Mouse (Mus musculus): Measurements from ENCODE around the gene Sun2. TPM values are rescaled to one million over a fixed set of nuclear protein-coding genes. Genes with fewer than 3 reads are reported as not detected.
A peak's percentile ranks its signal among the peaks of the same experiment; 100 is the strongest.

The Sun2 gene
- polyA plus RNA-seq, 1 experiment from 2014 or later = 5.3 TPM

GRCm38 (mm10) chr15:79774117-79775027 is 32.0 kb upstream of the Sun2 start:
- ATAC-seq (ENCODE audit: insufficient number of reproducible peaks, low FRiP score, low TSS enrichment, low read depth) (peak; percentile 95), DNase-seq (ENCODE audit: low spot score) (peak; percentile 92)
- Histone ChIP-seq H3K4me3 (ENCODE audit: low read depth, low read length) (peak overlapping the region; percentile 68), H3K9me3 (ENCODE audit: control insufficient read depth, low read length) (no peaks in the 10 kb centered on the region), H3K27ac (replicated peaks; ENCODE audit: low read depth, low read length) (no peak overlapping the region), H3K9ac (ENCODE audit: low read length) (peak overlapping the region; percentile 76), H3K36me3 (ENCODE audit: control insufficient read depth, insufficient read depth, low read length) (no peaks in the 10 kb centered on the region), H3K4me1 (ENCODE audit: control insufficient read depth, insufficient read depth, low read length) (peaks cover 5% of the 10 kb centered on the region; the same call in 1 of the 2 replicates), H3K27me3 (ENCODE audit: control insufficient read depth, insufficient read depth, low read length) (no peaks in the 10 kb centered on the region), H3K4me2 (ENCODE audit: low read depth, severe bottlenecking) (peak overlapping the region; percentile 57)
- under 1% methylated on average over 50 of the region's 50 CpGs for WGBS

DNA sequence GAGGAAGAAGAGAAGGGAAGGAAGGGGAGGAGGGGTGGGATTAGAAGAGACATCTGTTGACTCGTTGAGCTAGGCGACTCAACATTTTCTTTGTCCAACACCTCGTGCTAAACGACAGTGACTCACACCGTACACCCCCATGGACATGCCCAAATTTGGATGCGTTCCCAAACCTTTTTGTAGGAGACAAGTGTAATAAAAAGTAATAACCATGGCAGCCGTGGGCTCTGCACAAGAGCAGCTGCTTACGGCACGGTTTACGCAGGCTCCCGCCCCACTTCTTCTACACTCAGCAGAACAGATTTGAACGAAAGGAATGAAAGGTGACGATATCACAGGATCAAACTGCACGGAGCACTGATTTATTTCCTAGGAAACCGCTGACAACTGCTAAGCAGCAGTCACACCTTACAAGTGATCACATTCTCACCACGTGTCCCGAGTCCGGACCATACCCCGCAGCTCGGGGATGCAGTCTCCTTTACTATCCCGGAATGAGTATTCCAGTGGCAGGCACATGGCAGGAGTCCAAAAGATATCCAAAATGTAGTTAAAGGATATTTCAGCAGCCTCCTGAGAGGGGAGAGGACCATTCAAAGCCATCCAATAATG is 28.4 kb upstream of the Sun2 start:
- H3K27me3 ChIP-seq (ENCODE audit: control insufficient read depth, insufficient read depth, low read length) = no peaks in the 10 kb centered on the region
- H3K9ac ChIP-seq (ENCODE audit: low read length) = no peak overlapping the region
- no peak for ATAC-seq (ENCODE audit: insufficient number of reproducible peaks, low FRiP score, low TSS enrichment, low read depth)
- no peaks in the 10 kb centered on the region for H3K36me3 ChIP-seq (ENCODE audit: control insufficient read depth, insufficient read depth, low read length)
- H3K9me3 ChIP-seq (ENCODE audit: control insufficient read depth, low read length) = no peaks in the 10 kb centered on the region
- H3K4me3 ChIP-seq (ENCODE audit: low read depth, low read length) = no peak overlapping the region
- peaks cover 5% of the 10 kb centered on the region; the same call in 1 of the 2 replicates for H3K4me1 ChIP-seq (ENCODE audit: control insufficient read depth, insufficient read depth, low read length)
- no peak overlapping the region for H3K27ac ChIP-seq (replicated peaks; ENCODE audit: low read depth, low read length)
- WGBS = 79% methylated on average over 21 of the region's 21 CpGs
- no peak for DNase-seq (ENCODE audit: low spot score)
- H3K4me2 ChIP-seq (ENCODE audit: low read depth, severe bottlenecking) = no peak overlapping the region

- Histone ChIP-seq H3K9ac (ENCODE audit: low read length) (0 out of 2 replicates have a peak overlapping the region, but pooled peaks have one; percentile 7), H3K27me3 (ENCODE audit: control insufficient read depth, insufficient read depth, low read length) (no peaks in the 10 kb centered on the region), H3K36me3 (ENCODE audit: control insufficient read depth, insufficient read depth, low read length) (no peaks in the 10 kb centered on the region), H3K4me1 (ENCODE audit: control insufficient read depth, insufficient read depth, low read length) (no peaks in the 10 kb centered on the region), H3K27ac (replicated peaks; ENCODE audit: low read depth, low read length) (no peak overlapping the region), H3K4me3 (ENCODE audit: low read depth, low read length) (no peak overlapping the region), H3K9me3 (ENCODE audit: control insufficient read depth, low read length) (no peaks in the 10 kb centered on the region), H3K4me2 (ENCODE audit: low read depth, severe bottlenecking) (no peak overlapping the region)
- ATAC-seq (ENCODE audit: insufficient number of reproducible peaks, low FRiP score, low TSS enrichment, low read depth) (no peak), DNase-seq (ENCODE audit: low spot score) (no peak)
- WGBS = 71% methylated on average over 6 of the region's 6 CpGs
Measured at GRCm38 (mm10) chr15:79768302-79768701, 26.0 kb upstream of the Sun2 start.

DNA sequence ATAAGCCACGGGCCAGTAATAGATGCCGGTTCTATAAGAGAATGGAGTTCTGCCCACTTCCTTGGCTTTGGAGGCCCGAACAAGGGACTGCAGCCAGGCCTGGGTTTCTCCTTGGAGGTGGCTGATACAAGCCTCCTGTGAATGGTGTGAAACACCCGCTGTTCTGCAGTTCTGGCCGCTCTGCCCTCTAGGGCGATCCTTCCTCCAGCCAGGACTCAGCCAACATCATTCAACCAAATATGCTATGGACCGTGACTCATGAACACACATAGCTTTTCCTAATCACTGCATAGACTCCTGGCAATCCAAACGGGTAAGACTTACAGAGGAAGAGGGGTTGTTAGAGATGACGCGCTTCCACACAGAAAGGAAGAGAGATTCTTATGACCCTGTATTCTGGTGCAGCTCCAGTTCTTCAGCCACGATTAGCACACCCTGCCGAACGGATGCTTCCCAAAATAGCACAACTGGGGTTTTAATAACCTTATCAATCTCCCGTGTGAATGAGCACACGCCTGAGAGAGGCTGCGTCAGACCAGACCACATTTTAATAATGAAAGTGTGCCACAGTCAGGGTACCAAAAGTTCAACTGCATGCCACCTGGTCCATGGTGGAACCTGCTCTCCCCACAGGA is 25.1 kb upstream of the Sun2 start:
- H3K36me3 ChIP-seq (ENCODE audit: control insufficient read depth, insufficient read depth, low read length) = no peaks in the 10 kb centered on the region
- H3K9ac ChIP-seq (ENCODE audit: low read length) = no peak overlapping the region
- ATAC-seq (ENCODE audit: insufficient number of reproducible peaks, low FRiP score, low TSS enrichment, low read depth) (no peak), DNase-seq (ENCODE audit: low spot score) (no peak)
- no peak overlapping the region for H3K4me3 ChIP-seq (ENCODE audit: low read depth, low read length)
- no peaks in the 10 kb centered on the region for H3K4me1 ChIP-seq (ENCODE audit: control insufficient read depth, insufficient read depth, low read length)
- no peak overlapping the region for H3K27ac ChIP-seq (replicated peaks; ENCODE audit: low read depth, low read length)
- 90% methylated on average over 16 of the region's 16 CpGs for WGBS
- H3K4me2 ChIP-seq (ENCODE audit: low read depth, severe bottlenecking) = no peak overlapping the region
- H3K27me3 ChIP-seq (ENCODE audit: control insufficient read depth, insufficient read depth, low read length) = no peaks in the 10 kb centered on the region
- H3K9me3 ChIP-seq (ENCODE audit: control insufficient read depth, low read length) = no peaks in the 10 kb centered on the region

- ATAC-seq (ENCODE audit: insufficient number of reproducible peaks, low FRiP score, low TSS enrichment, low read depth) = no peak
- Histone ChIP-seq H3K27me3 (ENCODE audit: control insufficient read depth, insufficient read depth, low read length) (no peaks in the 10 kb centered on the region), H3K9me3 (ENCODE audit: control insufficient read depth, low read length) (no peaks in the 10 kb centered on the region), H3K4me1 (ENCODE audit: control insufficient read depth, insufficient read depth, low read length) (no peaks in the 10 kb centered on the region), H3K36me3 (ENCODE audit: control insufficient read depth, insufficient read depth, low read length) (no peaks in the 10 kb centered on the region; the same call in 1 of the 2 replicates), H3K4me3 (ENCODE audit: low read depth, low read length) (no peak overlapping the region), H3K27ac (replicated peaks; ENCODE audit: low read depth, low read length) (no peak overlapping the region), H3K9ac (ENCODE audit: low read length) (no peak overlapping the region), H3K4me2 (ENCODE audit: low read depth, severe bottlenecking) (no peak overlapping the region)
- WGBS = 88% methylated on average over 10 of the region's 10 CpGs
- no peak for DNase-seq (ENCODE audit: low spot score)
Measured at GRCm38 (mm10) chr15:79766586-79767071, 24.3 kb upstream of the Sun2 start.

GRCm38 (mm10) chr15:79766168-79766567 is 23.8 kb upstream of the Sun2 start:
- ATAC-seq (ENCODE audit: insufficient number of reproducible peaks, low FRiP score, low TSS enrichment, low read depth) (no peak), DNase-seq (ENCODE audit: low spot score) (no peak)
- WGBS = 45% methylated on average over 10 of the region's 10 CpGs
- Histone ChIP-seq H3K4me2 (ENCODE audit: low read depth, severe bottlenecking) (no peak overlapping the region), H3K9me3 (ENCODE audit: control insufficient read depth, low read length) (no peaks in the 10 kb centered on the region), H3K4me1 (ENCODE audit: control insufficient read depth, insufficient read depth, low read length) (no peaks in the 10 kb centered on the region), H3K9ac (ENCODE audit: low read length) (no peak overlapping the region), H3K27me3 (ENCODE audit: control insufficient read depth, insufficient read depth, low read length) (no peaks in the 10 kb centered on the region), H3K36me3 (ENCODE audit: control insufficient read depth, insufficient read depth, low read length) (no peaks in the 10 kb centered on the region; the same call in 1 of the 2 replicates), H3K27ac (replicated peaks; ENCODE audit: low read depth, low read length) (no peak overlapping the region), H3K4me3 (ENCODE audit: low read depth, low read length) (no peak overlapping the region)

DNA sequence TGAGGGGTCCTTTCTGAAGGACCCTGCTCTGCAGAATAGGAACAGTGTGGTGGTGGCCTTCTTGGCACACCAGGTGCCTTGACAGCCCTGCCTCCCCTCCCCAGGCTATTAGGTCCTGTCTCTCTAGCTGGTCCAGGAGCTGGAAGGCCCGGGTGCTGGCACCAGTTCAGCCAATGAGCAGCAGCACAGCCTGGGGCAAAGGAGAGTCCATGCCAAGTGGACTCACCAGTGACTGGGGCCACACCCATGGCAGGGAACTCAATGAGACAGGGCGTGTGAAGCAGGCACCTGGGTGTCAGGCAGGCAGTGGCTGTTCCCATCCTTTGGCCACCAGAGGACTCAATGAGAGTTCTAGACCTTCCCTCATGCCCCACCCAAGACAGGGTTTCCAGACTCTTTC is 23.0 kb upstream of the Sun2 start:
- Histone ChIP-seq H3K4me2 (ENCODE audit: low read depth, severe bottlenecking) (no peak overlapping the region), H3K4me1 (ENCODE audit: control insufficient read depth, insufficient read depth, low read length) (no peaks in the 10 kb centered on the region), H3K9me3 (ENCODE audit: control insufficient read depth, low read length) (no peaks in the 10 kb centered on the region), H3K4me3 (ENCODE audit: low read depth, low read length) (no peak overlapping the region), H3K27me3 (ENCODE audit: control insufficient read depth, insufficient read depth, low read length) (no peaks in the 10 kb centered on the region), H3K36me3 (ENCODE audit: control insufficient read depth, insufficient read depth, low read length) (no peaks in the 10 kb centered on the region; the same call in 1 of the 2 replicates), H3K9ac (ENCODE audit: low read length) (no peak overlapping the region), H3K27ac (replicated peaks; ENCODE audit: low read depth, low read length) (no peak overlapping the region)
- DNase-seq (ENCODE audit: low spot score) = no peak
- ATAC-seq (ENCODE audit: insufficient number of reproducible peaks, low FRiP score, low TSS enrichment, low read depth) = no peak
- 81% methylated on average over 2 of the region's 2 CpGs for WGBS

DNA sequence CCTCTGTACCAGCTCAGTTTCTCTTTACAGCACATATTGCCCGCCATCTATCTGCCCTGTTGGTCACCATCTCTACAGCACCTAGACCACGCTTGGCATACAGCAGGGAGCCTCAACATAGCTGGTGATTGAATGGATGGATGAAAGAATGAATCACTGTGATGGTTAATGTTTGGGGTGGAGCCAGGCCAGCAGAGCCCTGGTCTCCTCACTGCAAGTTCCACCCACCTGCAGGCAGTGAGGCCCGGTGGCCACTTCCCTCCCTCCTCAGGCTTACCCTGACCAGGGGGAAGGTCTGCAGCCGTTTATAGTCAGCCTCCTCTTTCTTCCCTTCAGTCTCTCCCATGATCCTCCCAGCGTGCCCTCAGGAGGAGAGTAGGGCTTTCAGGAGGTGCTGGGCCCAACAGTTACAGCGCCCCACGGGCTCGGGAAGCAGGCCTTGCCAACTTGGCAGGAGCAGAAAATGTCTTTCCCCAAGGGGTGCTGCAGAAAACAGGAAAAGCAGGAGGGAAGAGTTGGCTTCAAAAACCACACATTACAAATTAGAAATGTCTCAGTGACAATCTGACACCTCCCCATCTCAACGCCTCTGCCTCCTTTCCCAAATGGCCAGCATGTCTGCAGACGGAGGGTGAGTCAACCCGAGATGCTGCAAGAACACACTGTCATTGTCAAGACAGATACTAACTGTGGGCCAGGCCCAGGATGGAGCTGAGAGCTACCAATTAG is 22.4 kb upstream of the Sun2 start:
- DNase-seq (ENCODE audit: low spot score) = no peak
- no peak overlapping the region for H3K27ac ChIP-seq (replicated peaks; ENCODE audit: low read depth, low read length)

More for the DNA sequence above, 22.4 kb upstream of the Sun2 start:
- no peak overlapping the region for H3K4me2 ChIP-seq (ENCODE audit: low read depth, severe bottlenecking)
- no peaks in the 10 kb centered on the region for H3K27me3 ChIP-seq (ENCODE audit: control insufficient read depth, insufficient read depth, low read length)
- no peaks in the 10 kb centered on the region for H3K9me3 ChIP-seq (ENCODE audit: control insufficient read depth, low read length)
- ATAC-seq (ENCODE audit: insufficient number of reproducible peaks, low FRiP score, low TSS enrichment, low read depth) = no peak
- H3K4me1 ChIP-seq (ENCODE audit: control insufficient read depth, insufficient read depth, low read length) = no peaks in the 10 kb centered on the region
- H3K4me3 ChIP-seq (ENCODE audit: low read depth, low read length) = no peak overlapping the region
- 0 out of 2 replicates have a peak overlapping the region, but pooled peaks have one; percentile 12 for H3K9ac ChIP-seq (ENCODE audit: low read length)
- WGBS = 84% methylated on average over 11 of the region's 11 CpGs
- no peaks in the 10 kb centered on the region; the same call in 1 of the 2 replicates for H3K36me3 ChIP-seq (ENCODE audit: control insufficient read depth, insufficient read depth, low read length)

Measured in limb, embryonic 11.5 days (tissue).